Mouse (Mus musculus) gastrocnemius, adult 8-10 months (tissue): ENCODE data around the gene Gcdh. TPM values are rescaled to one million over a fixed set of nuclear protein-coding genes. Genes with fewer than 3 reads are reported as not detected.

Experiments used
- microRNA-seq: library from miRNA; unstranded; fragments of <30 nt; microRNA quantifications from one replicate; pipeline ENCODE4 v1.2.0, GENCODE M21; 2022
- total RNA-seq, 4 experiments: library from RNA; stranded (reverse); gene quantifications; 2 replicates each; pipeline ENCODE4 v1.2.4; 2022

The Gcdh gene
- total RNA-seq, 4 experiments from 2014 or later, result 29.4 to 43.6 (median 36.2) TPM

Small RNAs within 50 kb of the gene (microRNA-seq; reads per million reads assigned to microRNA genes)
- gene Gm24197 (not detected), gene Mir7069 (not detected)

Other genes with a start within 250 kb of the Gcdh start
- gene Ier2, start 231.1 kb downstream of the Gcdh start, total RNA-seq, result 1 to 10 TPM; 4.3 to 5.1 (median 4.5) TPM
- gene Trmt1, start 207.6 kb downstream of the Gcdh start, total RNA-seq, result 10 to 100 TPM; 44.9 to 73.7 (median 53.5) TPM
- gene Nacc1, start 206.1 kb downstream of the Gcdh start, total RNA-seq, result 10 to 100 TPM; 17.6 to 26.4 (median 20.7) TPM
- gene Lyl1, start 192.5 kb downstream of the Gcdh start, total RNA-seq, result 1 to 10 TPM in 1 of 4 experiments, under 1 TPM in 3; 0.51 to 1.8 (median 0.57) TPM
- under 1 TPM in 3 of 4 experiments, not detected in 1; 0.43 to 0.56 (median 0.48) TPM for gene G430095P16Rik, start 170.9 kb downstream of the Gcdh start, total RNA-seq
- 100 to 1,000 TPM; 507 to 604 (median 532) TPM for gene Nfix, start 93.6 kb downstream of the Gcdh start, total RNA-seq
- 10 to 100 TPM in 3 of 4 experiments, 1 to 10 TPM in 1; 7.8 to 12.9 (median 12.2) TPM for gene Dand5, start 71.1 kb downstream of the Gcdh start, total RNA-seq
- gene Gadd45gip1, start 62.4 kb downstream of the Gcdh start, total RNA-seq, result 10 to 100 TPM; 18.6 to 23.2 (median 20.8) TPM
- gene Rad23a, start 53.3 kb downstream of the Gcdh start, total RNA-seq, result 100 to 1,000 TPM; 168 to 185 (median 180) TPM
- 100 to 1,000 TPM; 148 to 197 (median 154) TPM for gene Calr, start 47.0 kb downstream of the Gcdh start, total RNA-seq
- gene Farsa, start 36.9 kb downstream of the Gcdh start, total RNA-seq, result 10 to 100 TPM; 19.2 to 28.8 (median 24.5) TPM
- gene Syce2, start 21.8 kb downstream of the Gcdh start, total RNA-seq, result 1 to 10 TPM in 2 of 4 experiments, under 1 TPM in 2; 0.82 to 2.5 (median 1.5) TPM
- not detected for gene Klf1, start 8.0 kb upstream of the Gcdh start, total RNA-seq
- 1 to 10 TPM; 3.7 to 8.0 (median 6.1) TPM for gene Dnase2a, start 14.6 kb upstream of the Gcdh start, total RNA-seq
- gene Mast1, start 43.4 kb upstream of the Gcdh start, total RNA-seq, result under 1 TPM in 1 of 4 experiments, not detected in 3; 0.07 TPM
- not detected for gene Rtbdn, start 53.1 kb upstream of the Gcdh start, total RNA-seq
- gene Gm49661, start 75.5 kb upstream of the Gcdh start, total RNA-seq, result 1 to 10 TPM in 1 of 4 experiments, not detected in 3; 1.1 TPM
- gene Prdx2, start 75.7 kb upstream of the Gcdh start, total RNA-seq, result 100 to 1,000 TPM; 173 to 193 (median 187) TPM
- gene Rnaseh2a, start 75.8 kb upstream of the Gcdh start, total RNA-seq, result 10 to 100 TPM; 20.4 to 26.5 (median 23.9) TPM
- 1 to 10 TPM; 5.9 to 9.6 (median 7.5) TPM for gene Junb, start 84.8 kb upstream of the Gcdh start, total RNA-seq
- 1 to 10 TPM; 2.0 to 3.1 (median 2.6) TPM for gene Hook2, start 96.7 kb upstream of the Gcdh start, total RNA-seq
- gene Best2, start 120.6 kb upstream of the Gcdh start, total RNA-seq, result not detected
- 10 to 100 TPM; 57.1 to 67.3 (median 58.8) TPM for gene Asna1, start 131.4 kb upstream of the Gcdh start, total RNA-seq
- gene Trir, start 132.9 kb upstream of the Gcdh start, total RNA-seq, result 10 to 100 TPM; 57.5 to 74.2 (median 66.1) TPM
- gene Tnpo2, start 143.0 kb upstream of the Gcdh start, total RNA-seq, result 10 to 100 TPM; 28.3 to 38.4 (median 32.6) TPM
- gene Fbxw9, start 166.1 kb upstream of the Gcdh start, total RNA-seq, result 1 to 10 TPM; 1.4 to 2.5 (median 1.8) TPM
- not detected for gene Gm5741, start 174.1 kb upstream of the Gcdh start, total RNA-seq
- 10 to 100 TPM; 34.1 to 38.9 (median 36.0) TPM for gene Dhps, start 177.8 kb upstream of the Gcdh start, total RNA-seq
- 10 to 100 TPM; 40.7 to 49.9 (median 46.3) TPM for gene Wdr83os, start 186.8 kb upstream of the Gcdh start, total RNA-seq
- gene Wdr83, start 187.4 kb upstream of the Gcdh start, total RNA-seq, result 10 to 100 TPM; 15.4 to 20.4 (median 16.0) TPM
- gene Man2b1, start 189.3 kb upstream of the Gcdh start, total RNA-seq, result 1 to 10 TPM; 6.4 to 9.8 (median 8.1) TPM
- gene Zfp791, start 229.2 kb upstream of the Gcdh start, total RNA-seq, result 1 to 10 TPM in 2 of 4 experiments, under 1 TPM in 2; 0.51 to 1.4 (median 0.90) TPM